Mouse (Mus musculus) liver (tissue): ENCODE measurements around the gene Kat7.

Experiments
- DNase-seq: peaks from one replicate; pipeline ENCODE4 v3.0.0-alpha.2; 2020; ENCODE audit warnings: mixed read lengths

Gene Kat7

DNA sequence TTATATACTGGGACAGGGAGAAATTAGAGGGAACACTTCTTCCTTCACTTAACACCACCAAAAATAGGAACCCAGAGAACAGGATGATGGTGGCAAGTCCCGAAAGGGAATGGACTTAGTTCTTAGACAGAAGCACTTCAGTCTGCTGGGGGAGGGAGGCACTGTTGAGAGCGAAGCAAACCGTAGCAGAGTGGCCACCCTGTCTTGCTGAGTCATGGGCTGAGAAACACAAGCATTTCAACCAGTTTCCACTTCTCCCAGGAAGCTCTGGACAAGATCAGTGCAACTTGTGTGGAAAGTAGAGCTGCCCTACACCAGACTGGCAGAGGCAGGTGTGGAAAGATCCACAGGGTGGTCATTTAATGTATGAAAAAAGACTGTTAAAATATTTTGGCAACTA is 35.4 kb downstream of the Kat7 start:
- DNase-seq = no peak

DNA sequence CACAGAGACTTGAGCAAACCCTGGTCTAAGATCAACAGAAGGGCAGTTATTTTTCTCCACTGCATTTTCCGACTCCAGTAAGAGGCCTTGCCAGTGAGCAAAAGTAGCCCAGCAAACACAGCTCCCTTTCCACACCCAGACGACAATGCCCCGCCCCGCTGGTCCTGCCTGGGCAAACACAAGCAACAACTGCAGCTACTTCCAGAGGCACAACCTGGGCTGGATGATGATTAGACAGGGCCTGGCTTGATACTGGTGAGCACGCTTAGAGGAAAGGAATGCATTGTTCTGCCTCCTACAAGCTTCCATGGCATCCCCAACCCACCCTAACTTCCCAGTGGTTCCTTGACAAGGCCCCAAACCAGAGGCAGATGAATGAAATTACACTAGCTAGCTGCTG is 36.4 kb downstream of the Kat7 start:
- no peak for DNase-seq

DNA sequence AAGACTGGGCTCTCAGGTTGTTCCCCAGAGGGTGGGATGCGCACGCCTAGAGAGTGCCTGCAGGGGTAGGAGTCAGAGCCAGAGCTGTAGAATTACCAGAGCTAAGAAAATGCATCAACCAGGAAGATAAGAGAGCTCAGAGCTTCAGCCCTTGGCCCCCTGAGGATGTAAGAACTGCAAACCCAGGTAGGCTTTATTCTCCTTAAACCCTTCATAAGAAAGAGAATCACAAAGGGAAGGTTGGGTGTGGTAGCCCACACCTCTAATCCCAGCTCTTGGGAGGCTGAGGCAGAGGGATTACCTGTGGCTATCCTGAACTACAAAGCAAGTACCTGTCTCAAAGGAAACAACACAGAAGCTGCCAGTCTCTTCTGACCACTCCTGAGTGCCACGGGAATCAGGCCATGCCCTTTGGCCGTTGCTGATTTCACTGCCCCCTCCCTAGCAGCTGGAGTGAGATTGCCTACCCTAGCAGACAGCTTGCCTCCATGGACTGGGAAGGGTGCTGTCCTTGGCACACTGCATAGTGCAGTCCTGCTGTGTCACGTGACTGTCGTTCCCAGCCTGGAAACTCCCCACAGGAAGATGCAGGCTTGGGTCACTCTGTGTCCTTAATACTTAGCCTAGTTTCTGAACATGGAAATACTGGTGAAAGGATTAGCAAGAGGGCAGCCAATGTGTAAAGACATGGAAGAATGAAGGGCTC is 43.4 kb downstream of the Kat7 start:
- no peak for DNase-seq

DNA sequence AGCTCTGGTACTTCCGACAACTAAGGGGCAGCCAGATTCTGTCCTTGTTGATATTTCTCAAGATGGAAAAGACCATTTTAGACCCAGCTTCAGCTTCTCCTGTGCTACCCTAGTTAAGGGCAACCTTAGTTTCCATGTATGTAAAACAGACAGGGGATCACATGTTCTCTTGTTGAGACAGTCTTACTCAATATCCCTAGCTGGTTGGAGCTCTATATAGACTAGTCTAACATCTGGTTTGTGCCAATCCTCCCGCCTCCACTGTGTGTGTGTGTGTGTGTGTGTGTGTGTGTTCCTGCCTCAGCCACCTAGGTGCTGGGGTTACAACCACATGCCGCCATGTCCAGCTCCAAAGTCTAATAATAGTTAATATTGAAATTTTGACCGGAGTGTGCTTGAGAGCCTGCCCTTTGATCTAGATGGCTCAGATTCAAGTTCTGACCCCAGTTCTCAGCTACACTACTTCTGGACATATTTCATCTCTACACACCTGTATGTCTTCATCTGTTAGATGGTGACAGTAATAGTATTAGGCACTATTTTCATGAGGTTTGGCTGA is 45.5 kb downstream of the Kat7 start:
- DNase-seq = no peak

DNA sequence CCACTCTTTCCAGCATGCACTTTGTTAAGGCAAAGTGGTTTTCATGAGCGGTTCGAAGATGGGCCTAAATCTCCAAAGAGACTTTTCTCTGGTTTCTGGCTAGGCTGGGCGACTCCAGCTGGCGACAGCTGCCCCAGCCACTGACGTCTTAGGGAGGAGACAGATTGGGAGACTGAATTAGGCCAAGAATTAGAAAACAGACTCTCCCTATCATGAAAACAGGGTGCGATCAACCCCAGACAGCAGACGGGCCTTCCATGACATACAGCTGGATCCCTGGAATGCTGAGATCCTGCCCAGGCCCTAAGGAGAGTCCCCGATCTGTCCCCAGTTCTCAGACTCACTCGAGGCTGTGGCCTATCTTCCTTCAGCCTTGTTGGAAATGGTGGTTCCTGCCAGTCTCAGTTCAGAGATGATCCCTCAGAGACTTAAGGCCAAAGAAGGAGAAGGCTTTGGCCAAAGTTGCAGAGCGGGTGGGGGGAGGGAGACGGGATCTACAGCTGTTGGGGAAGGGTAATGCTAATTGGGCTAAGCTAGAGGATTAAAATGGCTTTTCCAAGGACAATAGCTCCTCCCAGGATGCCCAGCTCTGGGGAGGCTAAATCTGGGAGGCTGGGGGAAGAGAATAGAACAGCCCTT is 46.1 kb downstream of the Kat7 start:
- DNase-seq = no peak

DNA sequence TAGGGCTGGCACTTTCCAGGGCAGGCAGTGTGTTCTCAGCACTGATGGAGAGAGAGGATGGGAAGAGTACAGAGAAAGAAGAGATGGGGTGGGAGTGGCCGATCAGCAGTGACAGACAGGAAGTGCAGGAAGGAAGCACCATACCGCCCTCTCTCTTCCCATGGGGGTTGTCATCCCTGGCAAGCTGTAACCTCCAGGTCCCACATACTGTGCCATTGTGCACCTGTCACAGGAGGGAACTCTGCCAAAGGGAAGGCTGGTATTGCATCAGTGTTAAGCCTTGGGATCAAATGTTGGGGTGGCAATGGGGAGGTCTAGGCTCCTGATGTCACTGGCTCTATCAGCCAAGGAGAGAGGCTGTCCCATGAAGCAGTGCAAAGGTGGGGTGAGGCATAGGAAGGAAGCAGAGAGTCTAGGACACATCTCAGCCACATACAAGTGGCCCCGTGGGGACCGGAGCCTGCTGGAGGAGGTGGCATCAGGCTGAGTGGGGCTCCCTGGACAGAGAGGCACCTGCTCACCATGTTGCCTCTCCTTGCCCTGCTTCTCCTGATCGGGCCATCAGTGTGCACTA is 48.8 kb downstream of the Kat7 start, which contains the start of gene Tac4:
Gene Tac4, plus strand, starts transcription at position 352 of the 574 bp plus-strand sequence.
- DNase-seq = no peak

DNA sequence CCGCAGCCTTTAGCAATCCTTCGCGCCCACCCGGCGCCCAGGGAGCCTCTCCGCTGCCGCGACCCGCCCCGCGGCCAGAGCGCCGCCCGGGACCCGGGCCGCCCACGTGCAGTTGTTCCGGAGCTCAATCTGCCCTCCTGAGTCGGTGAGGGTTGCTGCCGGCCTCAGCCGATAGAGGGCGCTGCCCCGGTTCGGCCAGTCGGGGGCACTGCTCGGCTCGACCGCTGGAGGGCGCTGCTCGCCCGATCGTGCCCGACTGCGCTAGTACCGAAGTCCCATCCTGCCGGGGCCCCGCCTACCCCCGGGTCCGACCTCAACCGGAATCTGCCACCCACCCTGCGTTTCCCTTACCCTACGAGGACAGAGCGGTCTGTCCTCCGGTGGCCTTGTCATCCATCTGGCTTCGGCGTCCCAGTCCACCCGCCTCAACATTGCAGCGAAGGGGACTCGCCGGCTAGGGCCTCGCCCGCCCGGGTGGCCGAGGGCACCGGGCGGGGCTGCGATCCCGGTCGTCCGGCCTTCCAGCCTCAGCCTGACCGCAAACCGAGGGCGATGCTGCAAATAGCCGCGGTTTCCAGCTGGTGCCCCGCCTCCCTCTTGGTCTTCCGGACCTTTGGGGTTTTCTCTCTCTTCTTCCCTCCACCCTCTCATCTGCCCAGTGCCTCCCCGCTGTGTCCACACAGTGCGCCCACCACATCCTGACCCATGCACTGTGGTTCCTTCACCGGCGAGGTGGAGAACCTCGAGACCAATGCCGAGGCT is 50.8 kb downstream of the Kat7 start:
- peak; percentile 87 for DNase-seq

DNA sequence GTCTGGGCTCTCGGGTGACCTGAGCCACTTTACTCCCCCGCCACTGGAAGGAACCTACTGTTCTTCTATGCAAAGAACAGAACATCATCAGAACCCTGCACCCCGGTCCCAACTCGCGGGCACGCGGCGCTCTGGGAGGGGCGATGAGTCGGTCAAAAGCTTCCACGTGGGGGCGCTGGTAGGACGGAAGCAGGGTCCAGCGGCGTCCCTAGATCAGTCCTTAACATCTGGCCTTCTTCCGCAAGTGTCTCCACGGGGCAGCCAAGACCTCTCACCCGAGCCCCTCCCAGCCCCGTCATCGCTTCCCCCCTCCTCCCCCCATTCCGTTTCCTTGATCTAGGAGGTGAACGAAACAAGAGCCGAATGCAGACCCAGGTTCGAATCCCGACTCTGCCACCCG is 51.6 kb downstream of the Kat7 start:
- peak; percentile 85 for DNase-seq

DNA sequence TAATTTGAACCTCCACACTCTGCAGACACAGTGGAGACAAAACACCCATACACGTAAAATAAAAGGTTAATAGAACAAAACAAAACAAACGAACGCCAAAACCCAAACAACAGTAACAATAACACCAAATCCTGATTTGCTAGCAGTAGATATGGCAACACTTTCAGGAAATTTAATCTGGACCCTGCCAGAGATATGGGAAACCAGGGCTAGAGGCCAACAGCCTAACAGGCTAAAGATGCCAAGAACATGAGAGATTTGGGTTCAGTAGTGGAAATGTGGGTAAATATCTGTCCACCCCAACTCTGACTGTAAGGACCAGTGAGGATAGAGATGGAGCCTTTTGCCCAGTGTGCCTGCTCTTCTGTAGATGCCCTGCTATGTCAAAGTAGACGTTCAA is 52.1 kb downstream of the Kat7 start:
- no peak for DNase-seq

DNA sequence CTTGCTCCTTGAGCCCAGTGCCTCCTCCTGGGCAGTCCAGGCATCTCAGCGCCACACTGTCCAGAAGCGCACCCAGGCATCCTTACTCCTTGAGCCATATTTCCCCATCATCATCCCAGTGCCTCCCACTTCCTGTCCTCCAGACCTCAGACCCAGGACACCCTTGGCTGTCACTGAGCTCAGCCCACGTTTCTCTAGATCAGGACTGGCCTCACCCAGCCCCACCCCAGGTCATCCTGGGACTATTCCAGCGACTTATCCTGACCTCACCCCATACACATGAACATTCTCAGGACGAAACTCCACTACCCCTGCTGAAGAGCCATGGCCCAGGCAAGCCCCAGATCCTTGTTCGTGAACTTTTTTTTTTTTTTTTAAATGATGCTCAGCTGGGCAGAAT is 54.3 kb downstream of the Kat7 start:
- DNase-seq = no peak

DNA sequence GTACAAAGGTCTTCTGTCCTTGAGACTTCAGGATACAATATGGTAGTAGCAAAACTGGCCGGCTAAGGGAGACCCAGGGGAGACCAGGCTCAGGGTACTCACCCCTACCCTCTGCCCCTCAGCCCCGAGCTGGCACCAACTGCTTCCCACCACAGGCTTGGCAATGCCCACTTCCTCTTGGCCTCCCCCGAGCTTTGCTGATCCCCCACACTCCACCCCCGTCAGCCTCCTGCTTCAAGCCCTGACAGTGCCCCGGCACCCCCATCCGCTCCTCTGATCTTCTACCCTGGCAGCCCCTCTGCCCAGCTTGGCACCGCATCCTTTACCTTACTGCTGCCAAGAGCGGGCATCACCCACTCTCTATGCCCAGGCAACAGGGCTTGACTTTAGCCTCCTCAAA is 55.9 kb downstream of the Kat7 start:
- DNase-seq = no peak

DNA sequence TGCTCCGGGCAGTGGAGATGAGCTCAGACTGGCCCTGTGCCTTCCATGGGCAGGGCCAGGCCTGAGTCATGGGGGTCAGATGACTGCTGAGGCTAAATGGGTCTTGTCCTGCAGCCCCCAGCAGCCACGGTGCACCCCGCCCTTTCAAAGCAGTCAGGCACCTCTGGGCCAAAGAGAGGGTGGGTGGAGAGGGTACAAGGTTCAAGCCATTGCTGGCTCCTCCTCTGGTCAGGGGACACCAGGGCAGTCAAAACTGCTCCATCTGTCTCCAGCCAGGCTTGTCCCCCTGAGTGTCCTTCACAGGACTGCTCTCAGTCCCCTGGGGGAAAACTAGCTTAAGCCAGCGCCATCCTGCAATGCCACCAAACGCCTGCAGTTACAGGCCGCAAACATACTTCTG is 57.9 kb downstream of the Kat7 start:
- DNase-seq = peak; percentile 41

DNA sequence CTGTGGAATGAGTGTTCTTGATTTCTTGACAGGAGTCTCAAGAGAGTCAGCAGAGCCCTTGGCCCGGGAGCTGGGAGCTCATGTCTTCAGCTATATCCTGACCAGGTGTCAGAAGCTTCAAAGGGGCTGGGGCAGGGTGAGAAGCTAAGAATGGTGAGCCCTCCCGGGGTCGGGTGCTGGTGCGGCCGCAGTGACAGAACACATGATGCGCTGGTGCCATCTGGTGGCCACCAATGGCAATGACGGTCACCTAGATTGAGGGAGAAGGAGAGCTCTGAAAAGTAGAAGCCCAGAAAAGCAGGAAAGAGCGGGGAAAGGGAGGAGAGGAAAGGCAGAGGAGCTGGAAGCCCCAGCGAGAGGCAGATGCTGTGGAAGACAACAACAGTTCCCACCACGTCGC is 58.8 kb downstream of the Kat7 start:
- DNase-seq = peak; percentile 76

DNA sequence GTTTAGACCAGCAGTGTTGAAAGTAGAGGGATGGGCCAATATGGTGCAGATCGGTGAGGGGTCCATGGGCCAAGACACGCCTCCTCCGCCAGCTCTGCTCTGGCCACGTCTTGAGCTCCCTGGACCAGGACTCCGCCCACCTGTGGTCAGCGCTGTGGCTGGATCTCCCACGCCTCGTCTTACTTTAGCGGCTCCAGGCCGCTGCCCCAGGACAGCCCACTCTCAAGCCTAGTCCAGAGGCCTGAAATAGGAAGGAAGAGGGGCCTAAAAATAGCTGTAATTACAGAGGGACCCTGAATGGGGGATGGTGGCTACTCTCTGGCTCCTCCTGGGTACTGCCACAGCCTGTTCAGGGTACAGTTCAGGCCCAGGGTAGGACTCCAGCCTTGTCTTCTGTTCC is 59.9 kb downstream of the Kat7 start:
- peak; percentile 33 for DNase-seq

DNA sequence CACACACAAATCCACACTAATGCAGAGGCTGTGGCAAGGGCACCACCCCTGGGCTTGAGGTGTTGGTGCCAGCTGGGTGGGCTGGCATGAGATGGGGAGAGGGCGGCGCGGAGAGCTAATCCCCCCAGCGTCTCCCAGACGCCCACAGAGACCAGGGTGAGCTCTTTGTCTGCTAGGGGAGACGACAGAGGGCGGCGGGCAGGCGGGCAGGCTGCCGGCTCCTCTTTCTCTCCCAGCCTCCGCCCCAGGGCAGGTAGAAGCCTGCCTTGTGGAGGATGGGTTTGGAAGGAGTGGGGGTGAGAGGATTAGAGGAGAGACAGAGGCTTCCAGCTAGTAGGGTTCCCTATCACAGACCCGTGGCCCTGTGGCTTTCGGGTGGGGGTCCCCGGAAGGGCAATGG is 63.0 kb downstream of the Kat7 start:
- no peak for DNase-seq

DNA sequence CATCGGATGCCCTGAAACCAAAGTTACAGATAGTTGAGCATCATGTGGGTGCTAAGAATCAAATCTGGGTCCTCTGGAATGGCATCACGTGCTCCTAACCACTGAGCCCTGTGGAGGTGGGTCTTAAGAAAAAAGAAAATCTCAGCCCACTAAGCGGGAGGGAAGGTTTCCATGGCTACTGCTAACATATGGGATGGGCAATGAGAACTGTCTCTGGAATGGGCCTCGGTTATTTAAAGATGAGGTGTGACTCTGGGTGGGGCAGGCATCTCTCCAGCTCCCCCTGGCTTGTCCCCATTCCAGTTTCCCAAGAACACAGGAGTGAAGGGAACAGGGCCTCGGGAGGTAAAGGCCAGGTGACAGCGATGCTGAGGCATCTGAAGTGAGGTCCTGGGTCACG is 64.6 kb downstream of the Kat7 start:
- no peak for DNase-seq

DNA sequence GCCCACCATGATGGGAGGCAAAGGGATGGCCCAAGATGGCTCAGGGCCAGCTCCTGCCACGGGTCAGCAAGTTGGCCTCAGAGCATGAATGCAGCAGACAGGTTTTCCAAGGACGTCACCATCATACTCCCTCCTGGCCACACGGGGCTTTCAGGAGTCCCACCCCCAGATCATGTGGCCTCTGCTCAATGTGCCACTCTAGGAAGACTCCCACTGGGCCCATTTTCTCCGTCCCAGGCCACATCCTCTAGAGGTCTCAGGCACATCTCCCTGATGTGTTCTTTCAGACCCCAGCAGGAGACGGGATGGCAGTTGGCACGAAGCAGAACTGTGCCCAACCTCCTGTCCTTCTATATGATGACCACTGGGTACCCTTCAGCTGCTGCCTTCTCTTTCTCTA is 67.4 kb downstream of the Kat7 start:
- DNase-seq = no peak

DNA sequence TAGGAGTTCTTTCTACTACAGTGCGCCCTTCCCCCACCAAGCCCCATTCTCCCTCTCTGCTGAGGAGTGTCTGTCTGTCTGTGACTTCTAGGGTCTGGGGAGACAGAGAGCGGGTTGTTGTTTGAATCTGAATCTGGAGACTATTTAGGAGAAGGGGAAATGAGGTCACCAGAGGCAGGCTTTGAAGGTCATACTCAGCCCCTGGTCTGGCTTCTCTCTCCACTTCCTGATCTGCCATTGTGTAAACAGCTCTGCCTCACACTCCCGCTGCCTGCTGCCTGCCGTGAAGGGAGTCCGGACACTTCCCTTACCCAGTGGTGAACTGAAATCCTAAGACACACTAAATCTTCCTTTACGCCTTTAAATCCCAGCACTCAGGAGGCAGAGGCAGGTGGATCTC is 71.6 kb downstream of the Kat7 start:
- no peak for DNase-seq

DNA sequence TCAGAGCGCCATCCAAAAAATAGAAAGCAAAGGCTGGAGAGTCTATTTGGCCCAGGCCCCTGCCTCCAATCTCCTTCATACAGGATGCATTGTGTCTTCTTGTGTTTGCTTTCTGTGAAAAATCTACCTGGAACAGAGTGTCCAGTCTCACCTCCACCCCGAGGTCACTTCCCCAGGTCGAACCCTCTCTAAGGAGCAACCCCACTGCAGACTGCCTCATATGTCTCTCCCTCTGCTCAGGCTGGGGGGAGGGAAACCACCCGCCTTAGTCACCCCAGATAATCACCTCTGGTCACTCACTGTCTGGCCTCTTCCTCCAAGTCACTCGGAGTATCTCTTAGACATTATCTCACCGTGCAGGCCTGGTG is 77.7 kb downstream of the Kat7 start:
- DNase-seq = no peak

DNA sequence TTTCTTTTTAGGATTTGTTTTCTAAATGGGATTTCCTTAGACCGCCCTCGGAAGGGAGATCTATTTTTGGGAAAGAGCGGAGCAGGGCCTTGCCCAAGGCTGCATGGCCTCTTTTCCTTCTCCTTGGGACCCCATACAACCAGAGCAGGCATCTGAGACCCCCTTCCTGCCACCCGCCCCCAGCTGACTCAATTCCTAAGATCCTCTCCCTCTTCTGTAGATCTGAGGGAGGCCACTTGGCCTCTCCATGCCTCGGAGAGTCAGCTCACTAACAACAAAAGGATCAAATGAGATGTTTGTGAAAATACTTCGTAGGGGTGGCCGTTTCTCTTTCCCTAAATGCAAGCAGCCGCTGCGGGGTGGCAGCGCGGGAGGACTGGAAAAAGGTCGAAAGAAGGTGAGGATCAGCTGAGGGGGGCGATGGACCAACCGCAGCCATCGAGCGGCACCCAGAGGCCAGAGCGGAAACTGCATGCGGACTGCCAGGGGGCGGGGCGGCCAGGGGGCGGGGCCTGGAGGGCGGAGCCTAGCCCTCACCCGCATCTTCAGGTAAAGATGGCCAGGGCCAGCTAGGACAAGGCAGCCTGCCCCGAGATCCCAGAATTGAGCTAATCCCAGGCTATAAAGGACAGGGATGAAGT is 78.2 kb downstream of the Kat7 start:
- DNase-seq = peak; percentile 74

DNA sequence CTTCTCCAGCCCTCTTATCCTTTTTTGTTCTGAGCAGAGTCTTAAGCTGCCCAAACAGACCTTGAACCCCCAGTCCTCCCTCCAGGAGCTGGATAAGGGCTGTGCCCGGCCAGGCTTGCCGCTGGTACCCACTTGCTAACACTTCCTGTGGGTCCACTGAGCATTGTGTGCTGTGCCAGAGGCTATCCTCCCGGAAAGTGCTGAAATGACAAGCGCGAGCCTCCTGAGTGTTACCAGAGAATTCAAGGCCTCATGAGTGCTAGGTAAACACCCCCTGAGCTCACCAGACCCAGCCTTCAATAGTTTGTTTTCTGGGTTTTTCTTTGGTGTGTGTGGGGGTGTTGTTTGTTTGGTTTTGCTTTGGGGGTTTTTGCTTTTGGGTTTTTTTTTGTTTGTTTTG is 82.6 kb downstream of the Kat7 start:
- no peak for DNase-seq

DNA sequence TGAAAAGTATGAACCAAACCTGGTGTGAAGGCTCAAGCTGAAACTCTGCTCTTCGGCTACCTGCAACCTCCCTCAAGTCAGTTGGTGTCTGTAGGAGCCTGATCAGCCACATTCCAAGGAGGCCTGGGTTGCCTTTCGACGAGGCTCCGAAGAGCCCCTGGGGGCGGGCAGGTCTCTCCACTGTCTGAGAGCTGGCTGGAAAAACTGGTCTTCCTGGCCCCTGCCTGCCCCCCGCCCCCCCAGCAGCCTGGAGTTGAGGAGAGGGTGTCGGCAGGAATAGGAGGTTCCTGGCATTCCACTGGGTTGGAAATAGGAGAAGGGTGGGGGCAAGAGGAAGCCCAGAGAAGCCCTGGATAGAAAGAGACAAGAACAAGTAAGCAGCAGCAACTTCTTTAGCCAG is 84.6 kb downstream of the Kat7 start:
- no peak for DNase-seq
